Mouse (Mus musculus) intestine, embryonic 14.5 days (tissue): ENCODE results near the gene Wdr83. TPM values are rescaled to one million over a fixed set of nuclear protein-coding genes. Genes with fewer than 3 reads are reported as not detected.
A peak's percentile ranks its signal among the peaks of the same experiment; 100 is the strongest.

Experiments used
- ATAC-seq: fragments of 200-750 bp; cut with Nextera tagmentation; replicated peaks from 2 replicates; pipeline ENCODE4 v1.8.0; 2017; ENCODE audit warnings: low read depth, moderate number of reproducible peaks, moderate TSS enrichment, moderate library complexity; ENCODE audit not compliant: low FRiP score, low TSS enrichment
- DNase-seq: peaks from one replicate; pipeline ENCODE4 v3.0.0-alpha.2; 2018; ENCODE audit warnings: low spot score
- H3K27ac ChIP-seq: fragments of 300-500 bp; sonication (generic); 2 replicates; pipeline ENCODE4 v1.5.1; 2014; ENCODE audit warnings: low read depth, mild to moderate bottlenecking, control low read depth
- H3K27me3 ChIP-seq: fragments of 300-500 bp; sonication (generic); replicated peaks from 2 replicates; pipeline ENCODE4 v1.6.1; 2014; ENCODE audit warnings: low read length, control low read depth; ENCODE audit not compliant: control insufficient read depth, insufficient read depth
- H3K36me3 ChIP-seq: fragments of 300-500 bp; sonication (generic); 2 replicates; pipeline ENCODE4 v1.6.1; 2014; ENCODE audit warnings: low read length, control low read depth; ENCODE audit not compliant: control insufficient read depth, insufficient read depth
- H3K4me1 ChIP-seq: fragments of 300-500 bp; sonication (generic); replicated peaks from 2 replicates; pipeline ENCODE4 v1.6.1; 2014; ENCODE audit warnings: low read length, control low read depth, mixed read lengths; ENCODE audit not compliant: control insufficient read depth, insufficient read depth
- H3K4me2 ChIP-seq: fragments of 300-500 bp; sonication (generic); 2 replicates; pipeline ENCODE4 v1.6.1; 2014; ENCODE audit warnings: low read length
- H3K4me3 ChIP-seq: fragments of 300-500 bp; sonication (generic); 2 replicates; pipeline ENCODE4 v1.5.1; 2014; ENCODE audit warnings: low read depth, low read length, control low read depth, mixed read lengths
- H3K9ac ChIP-seq: fragments of 300-500 bp; sonication (generic); 2 replicates; pipeline ENCODE4 v1.6.1; 2014; ENCODE audit warnings: mild to moderate bottlenecking, low read length
- H3K9me3 ChIP-seq: fragments of 300-500 bp; sonication (generic); 2 replicates; pipeline ENCODE4 v1.6.1; 2016; ENCODE audit warnings: low read length, control low read depth; ENCODE audit not compliant: control insufficient read depth
- WGBS: fragments of 180-500 bp; shearing (Covaris S2); extraction: QIAGEN DNeasy Blood & Tissue Kit; methylation state at CpG from one replicate; pipeline ENCODE4 v1.1.7; 2014; 5-methylcytosine and 5-hydroxymethylcytosine counted together
- polyA plus RNA-seq: library from polyadenylated mRNA; unstranded; fragments of >200 nt; fragmentation: Nextera tagmentation; extraction: Ambion mirVana; gene quantifications from 2 replicates; pipeline ENCODE4 v1.2.1, GENCODE M21; 2014

Wdr83 gene
- polyA plus RNA-seq, 1 experiment from 2014 or later: 43.2 TPM

DNA sequence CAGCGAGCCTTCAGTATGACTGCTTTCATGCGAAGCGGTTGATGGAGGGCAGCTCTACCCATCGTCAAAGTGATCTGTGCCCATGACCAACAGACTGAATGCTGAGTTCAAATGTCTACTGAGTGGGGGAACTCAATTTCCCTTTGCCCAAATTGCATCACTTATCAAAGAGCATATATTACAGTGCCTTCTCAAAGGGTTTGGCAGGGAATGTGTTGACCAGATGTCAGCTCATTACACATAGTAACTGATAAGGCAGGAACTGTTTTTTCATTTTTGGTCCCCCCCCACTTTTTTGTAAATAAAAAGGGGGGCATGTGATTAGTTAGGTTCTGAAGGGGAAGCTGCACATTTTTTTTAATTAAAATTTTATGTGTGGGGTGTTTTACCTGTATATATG, 18.5 kb downstream of the Wdr83 start:
- peaks cover 14% of the 10 kb centered on the region; the same call in 1 of the 2 replicates for H3K4me1 ChIP-seq
- H3K4me3 ChIP-seq: no peak overlapping the region
- no peak overlapping the region for H3K4me2 ChIP-seq
- no peak for DNase-seq
- H3K27ac ChIP-seq: no peak overlapping the region
- no peak for ATAC-seq
- H3K9me3 ChIP-seq: no peaks in the 10 kb centered on the region
- 96% methylated on average over 4 of the region's 4 CpGs for WGBS
- peaks cover 22% of the 10 kb centered on the region; the same call in 1 of the 2 replicates for H3K36me3 ChIP-seq
- no peaks in the 10 kb centered on the region for H3K27me3 ChIP-seq
- no peak overlapping the region for H3K9ac ChIP-seq

DNA sequence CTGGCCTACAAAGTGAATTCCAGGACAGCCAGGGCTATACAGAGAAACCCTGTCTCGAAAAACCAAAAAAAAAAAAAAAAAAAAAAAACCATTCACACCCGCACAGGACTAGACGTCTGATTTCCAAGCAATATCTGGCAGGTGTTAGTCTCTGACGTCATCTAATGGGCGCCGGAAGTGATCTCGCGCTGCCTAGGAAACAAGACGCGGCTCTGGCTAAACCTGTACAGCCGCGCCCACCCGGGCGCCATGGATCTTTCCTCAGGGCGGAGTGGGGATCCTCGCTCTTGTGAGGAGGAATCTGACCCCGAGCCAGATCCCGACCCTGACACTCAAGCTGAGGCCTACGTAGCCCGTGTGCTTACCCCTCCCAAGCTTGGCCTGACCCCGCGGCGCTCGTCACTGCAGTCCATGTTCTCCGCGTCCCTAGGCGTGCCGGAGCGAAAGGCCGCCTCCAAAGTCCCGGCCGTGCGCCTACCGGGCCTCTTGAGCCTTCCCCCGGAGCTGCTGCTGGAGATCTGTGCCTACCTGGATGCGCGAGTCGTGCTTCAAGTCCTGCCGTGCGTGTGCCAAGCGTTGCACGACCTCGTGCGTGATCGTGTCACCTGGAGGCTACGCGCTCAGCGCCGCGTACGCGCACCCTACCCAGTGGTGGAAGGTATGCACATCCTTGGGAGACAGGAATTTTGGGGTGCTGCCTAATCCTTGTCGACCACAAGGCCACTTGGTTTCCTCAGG, 21.1 kb downstream of the Wdr83 start, which contains the start of gene Fbxw9:
Gene Fbxw9 (plus strand): TSS at position 177 of the 738 bp plus-strand sequence.
- Histone ChIP-seq H3K27ac (no peak within 1 kb of the TSS), H3K4me2 (peak within 1 kb of the TSS; percentile 94), H3K4me1 (peaks cover 14% of the 10 kb centered on the region; the same call in 1 of the 2 replicates), H3K9ac (peak within 1 kb of the TSS; percentile 69), H3K4me3 (peak within 1 kb of the TSS; percentile 85), H3K27me3 (no peaks in the 10 kb centered on the region), H3K36me3 (peaks cover 27% of the 10 kb centered on the region), H3K9me3 (no peaks in the 10 kb centered on the region)
- peak; percentile 89 for ATAC-seq
- peak; percentile 97 for DNase-seq
- WGBS: under 1% methylated on average over 52 of the region's 53 CpGs

- Histone ChIP-seq H3K4me3 (no peak overlapping the region), H3K27ac (no peak overlapping the region), H3K4me2 (no peak overlapping the region), H3K9ac (no peak overlapping the region), H3K9me3 (no peaks in the 10 kb centered on the region), H3K4me1 (peaks cover 14% of the 10 kb centered on the region; the same call in 1 of the 2 replicates), H3K27me3 (no peaks in the 10 kb centered on the region), H3K36me3 (peaks cover 47% of the 10 kb centered on the region)
- DNase-seq (no peak), ATAC-seq (no peak)
- WGBS: 81% methylated on average over 7 of the region's 7 CpGs
Observed at GRCm38 (mm10) chr8:85057367-85057766, 23.7 kb downstream of the Wdr83 start.

DNA sequence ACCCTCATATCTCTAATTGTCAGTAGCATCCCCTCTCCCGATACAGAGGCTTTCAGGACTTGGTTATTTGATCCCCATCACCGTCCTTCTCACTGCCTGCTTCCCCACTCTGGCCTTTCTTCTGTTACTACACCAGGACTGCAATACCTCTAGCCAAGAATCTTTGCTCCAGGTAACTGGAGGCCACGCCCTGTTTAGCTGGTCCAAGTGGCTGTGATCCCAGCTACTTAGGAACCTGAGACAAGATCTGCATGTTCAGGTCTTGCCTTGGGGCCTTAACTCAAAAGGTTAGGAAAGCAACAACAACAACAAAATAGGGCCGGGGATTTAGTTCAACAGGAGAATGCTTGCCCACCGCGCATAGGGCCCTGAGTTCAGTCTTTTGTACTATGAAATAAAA, 37.5 kb downstream of the Wdr83 start:
- Histone ChIP-seq H3K4me3 (no peak overlapping the region), H3K27ac (no peak overlapping the region), H3K4me1 (peaks cover 6% of the 10 kb centered on the region), H3K9ac (no peak overlapping the region), H3K4me2 (no peak overlapping the region), H3K36me3 (peaks cover 87% of the 10 kb centered on the region), H3K9me3 (no peaks in the 10 kb centered on the region), H3K27me3 (no peaks in the 10 kb centered on the region)
- ATAC-seq: no peak
- 94% methylated on average over 6 of the region's 6 CpGs for WGBS
- no peak for DNase-seq

DNA sequence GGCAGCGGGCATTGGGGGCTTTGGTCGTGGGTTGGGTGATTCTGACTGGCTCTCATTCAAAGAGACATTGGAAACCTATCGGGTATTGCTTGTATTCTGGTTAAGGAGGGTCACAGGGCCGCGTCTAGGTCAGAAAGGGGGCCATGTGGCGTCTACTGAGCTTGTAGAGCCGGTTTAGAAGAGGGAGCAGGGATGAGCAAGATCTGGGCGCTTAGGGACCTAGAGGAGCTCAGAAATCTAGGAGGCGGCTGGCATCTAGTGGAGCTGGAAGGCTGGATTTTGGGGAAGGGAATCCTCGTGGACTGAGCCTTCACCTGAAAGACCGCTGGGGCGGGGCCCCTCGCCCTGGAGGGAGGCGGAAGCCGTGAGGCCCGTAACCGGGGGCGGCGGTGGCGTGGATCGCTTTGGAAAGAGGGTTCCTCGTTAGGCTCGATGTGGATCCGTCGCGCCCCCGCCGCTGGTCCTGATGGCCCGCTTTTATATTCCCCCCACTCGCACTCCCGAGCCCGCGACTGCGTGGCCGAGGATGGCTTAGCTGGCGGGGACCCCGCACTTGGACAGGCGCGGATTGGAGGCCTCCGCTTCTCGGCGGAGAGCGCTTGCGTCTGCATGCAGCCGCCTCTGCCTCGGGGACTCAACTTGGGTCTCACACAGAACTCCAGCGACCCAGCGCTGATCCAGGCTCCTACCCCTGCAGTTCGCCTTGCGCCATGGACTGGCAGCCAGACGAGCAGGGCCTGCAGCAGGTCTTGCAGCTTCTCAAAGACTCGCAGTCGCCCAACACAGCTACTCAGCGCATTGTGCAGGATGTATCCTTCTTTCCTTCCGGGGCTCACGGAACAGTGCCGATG, 43.2 kb downstream of the Wdr83 start:
- ATAC-seq: peak; percentile 4; the same call in 1 of the 2 replicates

GRCm38 (mm10) chr8:85037366-85037680, 43.8 kb downstream of the Wdr83 start:
- Histone ChIP-seq H3K4me3 (peak overlapping the region; percentile 64), H3K9me3 (no peaks in the 10 kb centered on the region), H3K27ac (peak overlapping the region; percentile 99), H3K36me3 (peaks cover 41% of the 10 kb centered on the region), H3K4me1 (peaks cover 14% of the 10 kb centered on the region), H3K27me3 (no peaks in the 10 kb centered on the region), H3K4me2 (peak overlapping the region; percentile 60), H3K9ac (peak overlapping the region; percentile 69)
- peak; percentile 56 for ATAC-seq
- DNase-seq: no peak
- 0% methylated on average over 14 of the region's 14 CpGs for WGBS

More for the DNA sequence above, 43.2 kb downstream of the Wdr83 start:
- Histone ChIP-seq H3K36me3 (peaks cover 40% of the 10 kb centered on the region), H3K9ac (peak overlapping the region; percentile 69), H3K4me1 (peaks cover 14% of the 10 kb centered on the region), H3K9me3 (no peaks in the 10 kb centered on the region), H3K4me3 (peak overlapping the region; percentile 64), H3K27ac (peak overlapping the region; percentile 99), H3K27me3 (no peaks in the 10 kb centered on the region), H3K4me2 (peak overlapping the region; percentile 60)
- DNase-seq: peak; percentile 83
- WGBS: under 1% methylated on average over 57 of the region's 57 CpGs

DNA sequence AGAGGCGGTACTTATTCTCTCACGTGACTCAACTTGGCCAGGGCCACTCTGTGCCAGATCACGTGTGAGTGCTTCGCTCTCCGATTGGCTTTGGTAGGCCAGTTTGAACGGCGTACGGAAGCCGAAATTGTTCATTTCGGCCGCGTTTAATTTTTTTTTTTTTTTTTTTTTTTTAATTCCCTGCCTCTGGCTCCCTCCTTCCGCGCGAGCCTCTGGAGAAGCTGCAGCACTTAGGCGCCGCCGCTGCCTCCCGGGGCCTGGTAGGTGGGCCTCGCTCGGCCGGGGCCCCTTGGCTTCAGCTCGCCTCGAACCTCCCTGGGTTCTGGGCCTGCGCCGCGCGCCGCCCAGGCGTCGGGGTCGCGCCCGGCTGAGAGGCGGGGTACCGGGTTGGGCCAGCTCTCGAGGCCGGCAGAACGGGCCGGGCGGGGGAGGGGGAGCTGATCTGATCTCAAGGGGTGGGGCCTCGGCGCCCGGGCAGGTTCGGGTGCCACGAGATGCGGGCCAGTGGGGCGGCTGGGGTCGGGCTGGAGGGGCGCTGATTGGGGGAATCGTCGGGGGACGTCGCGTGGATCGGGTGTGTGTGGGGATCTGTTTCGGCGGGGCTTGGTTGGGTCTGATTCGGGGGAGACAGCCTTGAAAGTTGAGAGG, 44.3 kb downstream of the Wdr83 start, which contains the start of gene Tnpo2:
Gene Tnpo2 (plus strand): TSS at position 198 of the 648 bp plus-strand sequence.
- DNase-seq: peak; percentile 94
- peaks cover 14% of the 10 kb centered on the region for H3K4me1 ChIP-seq
- peak; percentile 92 for ATAC-seq
- peak within 1 kb of the TSS; percentile 99 for H3K27ac ChIP-seq
- 1% methylated on average over 58 of the region's 59 CpGs for WGBS
- peak within 1 kb of the TSS; percentile 69 for H3K9ac ChIP-seq
- no peaks in the 10 kb centered on the region for H3K9me3 ChIP-seq
- H3K36me3 ChIP-seq: peaks cover 41% of the 10 kb centered on the region
- H3K4me2 ChIP-seq: peak within 1 kb of the TSS; percentile 84
- H3K27me3 ChIP-seq: no peaks in the 10 kb centered on the region
- peak within 1 kb of the TSS; percentile 64 for H3K4me3 ChIP-seq

- no peaks in the 10 kb centered on the region for H3K27me3 ChIP-seq
- peak overlapping the region; percentile 99 for H3K27ac ChIP-seq
- H3K4me2 ChIP-seq: peak overlapping the region; percentile 84
- DNase-seq: peak; percentile 88
- ATAC-seq: peak; percentile 36
- peaks cover 41% of the 10 kb centered on the region for H3K36me3 ChIP-seq
- no peaks in the 10 kb centered on the region for H3K9me3 ChIP-seq
- peak overlapping the region; percentile 69 for H3K9ac ChIP-seq
- H3K4me3 ChIP-seq: peak overlapping the region; percentile 64
- under 1% methylated on average over 9 of the region's 9 CpGs for WGBS
- peaks cover 14% of the 10 kb centered on the region for H3K4me1 ChIP-seq
Observed at GRCm38 (mm10) chr8:85036381-85036717, 44.8 kb downstream of the Wdr83 start.
